Mouse (Mus musculus) brain, embryonic 14.5 days (tissue): ENCODE results near the gene Sema3g.

Experiments
- CTCF ChIP-seq: fragments of 200-500 bp; IDR thresholded peaks from 2 replicates; pipeline ENCODE4 v1.5.1; 2012; ENCODE audit warnings: inconsistent platforms, mild to moderate bottlenecking, moderate library complexity, borderline replicate concordance; ENCODE audit not compliant: insufficient read depth, insufficient read length; ENCODE audit errors: extremely low read depth
- POLR2A ChIP-seq: fragments of 200-500 bp; IDR thresholded peaks from 2 replicates; pipeline ENCODE4 v1.6.1; 2012; ENCODE audit warnings: mild to moderate bottlenecking, inconsistent platforms, borderline replicate concordance; ENCODE audit not compliant: poor library complexity, insufficient read depth, insufficient read length, severe bottlenecking; ENCODE audit errors: extremely low read depth

- TF ChIP-seq CTCF (no peak), POLR2A (no peak)
These were observed 814 bp upstream of the Sema3g start, which contains the start of gene Nisch for GRCm38 (mm10) chr14:31216846-31217245.
